Mouse (Mus musculus) CH12.LX (cell line): Measurements from ENCODE around the gene Rps21.

Experiments
- CTCF ChIP-seq, 2 experiments: IDR thresholded peaks in 1 of 2; conservative IDR thresholded peaks in 1 of 2; 2 replicates each; pipeline ENCODE4 v1.5.1; 2011 to 2012; ENCODE audit warnings: low read depth in 2 of 2, low read length in 2 of 2, improper control_type of control experiment in 1 of 2, inconsistent platforms in 1 of 2, mild to moderate bottlenecking in 1 of 2, moderate library complexity in 1 of 2
- EP300 ChIP-seq: IDR thresholded peaks from 2 replicates; pipeline ENCODE4 v1.6.1; 2011; ENCODE audit warnings: low read length, improper control_type of control experiment
- HCFC1 ChIP-seq: IDR thresholded peaks from 2 replicates; pipeline ENCODE4 v1.6.1; 2012; ENCODE audit warnings: low read depth, mild to moderate bottlenecking, inconsistent platforms, low read length, improper control_type of control experiment
- POLR2A ChIP-seq: IDR thresholded peaks from 2 replicates; pipeline ENCODE4 v1.6.1; 2011; ENCODE audit warnings: low read depth, mild to moderate bottlenecking, improper control_type of control experiment, low read length
- POLR2AphosphoS2 ChIP-seq: IDR thresholded peaks from 2 replicates; pipeline ENCODE4 v1.6.1; 2011; ENCODE audit warnings: low read depth, low read length, improper control_type of control experiment
- RAD21 ChIP-seq: IDR thresholded peaks from 2 replicates; pipeline ENCODE4 v1.6.1; 2011; ENCODE audit warnings: low read depth, mild to moderate bottlenecking, low read length, improper control_type of control experiment, moderate library complexity
- TBP ChIP-seq: conservative IDR thresholded peaks from 2 replicates; pipeline ENCODE4 v1.6.1; 2011; ENCODE audit warnings: low read depth, low read length, improper control_type of control experiment
- USF1 ChIP-seq: IDR thresholded peaks from 2 replicates; pipeline ENCODE4 v1.6.1; 2014; ENCODE audit warnings: low read depth, mild to moderate bottlenecking, inconsistent platforms, low read length, improper control_type of control experiment
- ZNF384 ChIP-seq: IDR thresholded peaks from 2 replicates; pipeline ENCODE4 v1.6.1; 2012; ENCODE audit warnings: low read depth, low read length, improper control_type of control experiment, inconsistent platforms

- TF ChIP-seq USF1, result no peak
- TF ChIP-seq CTCF (conservative IDR thresholded peaks at IDR 0.05 in 1 of 2, IDR thresholded peaks at IDR 0.05 in 1 of 2; ENCODE audit: low read depth in 2 of 2, low read length in 2 of 2), result peak; percentile 39 to 83; a peak in 3 of 4 replicates
- no peak for TF ChIP-seq ZNF384
- TF ChIP-seq POLR2AphosphoS2, result no peak
- no peak for TF ChIP-seq HCFC1
- TF ChIP-seq EP300, result no peak
- TF ChIP-seq POLR2A, result no peak
- no peak for TF ChIP-seq TBP
- TF ChIP-seq RAD21, result peak; percentile 34
These were observed 29.7 kb upstream of the Rps21 start for GRCm38 (mm10) chr2:180227262-180228059.
